Mouse (Mus musculus) midbrain, embryonic 15.5 days (tissue): ENCODE data around the gene Mettl1. TPM values are rescaled to one million over a fixed set of nuclear protein-coding genes. Genes with fewer than 3 reads are reported as not detected.
"Not testable (repeated sequence)": the region's sequence is repeated elsewhere in the genome, so short reads cannot be mapped to it uniquely, and the experiment has no call there.

Experiments used
- ATAC-seq: fragments of 200-750 bp; cut with Nextera tagmentation; replicated peaks from 2 replicates; pipeline ENCODE4 v1.8.0; 2017; ENCODE audit warnings: moderate TSS enrichment
- H3K27ac ChIP-seq: fragments of 300-500 bp; sonication (generic); 2 replicates; pipeline ENCODE4 v1.5.1; 2015; ENCODE audit warnings: mild to moderate bottlenecking, inconsistent platforms
- H3K27me3 ChIP-seq: fragments of 300-500 bp; sonication (generic); replicated peaks from 2 replicates; pipeline ENCODE4 v1.6.1; 2015; ENCODE audit warnings: inconsistent platforms
- H3K36me3 ChIP-seq: fragments of 300-500 bp; sonication (generic); replicated peaks from 2 replicates; pipeline ENCODE4 v1.6.1; 2015; ENCODE audit warnings: inconsistent platforms
- H3K4me1 ChIP-seq: fragments of 300-500 bp; sonication (generic); 2 replicates; pipeline ENCODE4 v1.6.1; 2015; ENCODE audit warnings: inconsistent platforms
- H3K4me2 ChIP-seq: fragments of 300-500 bp; sonication (generic); 2 replicates; pipeline ENCODE4 v1.6.1; 2015; ENCODE audit warnings: inconsistent platforms, mild to moderate bottlenecking, moderate library complexity
- H3K4me3 ChIP-seq: fragments of 300-500 bp; sonication (generic); 2 replicates; pipeline ENCODE4 v1.5.1; 2015; ENCODE audit warnings: mild to moderate bottlenecking, inconsistent platforms
- H3K9ac ChIP-seq: fragments of 300-500 bp; sonication (generic); 2 replicates; pipeline ENCODE4 v1.6.1; 2015; ENCODE audit warnings: mild to moderate bottlenecking, inconsistent platforms
- H3K9me3 ChIP-seq: fragments of 300-500 bp; sonication (generic); 2 replicates; pipeline ENCODE4 v1.6.1; 2016; ENCODE audit warnings: inconsistent platforms
- WGBS: fragments of 180-500 bp; shearing (Covaris S2); methylation state at CpG from one replicate; pipeline ENCODE4 v1.1.7; 2015; ENCODE audit warnings: mixed read lengths; 5-methylcytosine and 5-hydroxymethylcytosine counted together
- polyA plus RNA-seq: library from polyadenylated mRNA; unstranded; fragments of >200 nt; fragmentation: Nextera tagmentation; extraction: Ambion mirVana; gene quantifications from 2 replicates; pipeline ENCODE4 v1.2.1, GENCODE M21; 2015

Gene Mettl1
- polyA plus RNA-seq, 1 experiment from 2014 or later = 21.7 TPM

DNA sequence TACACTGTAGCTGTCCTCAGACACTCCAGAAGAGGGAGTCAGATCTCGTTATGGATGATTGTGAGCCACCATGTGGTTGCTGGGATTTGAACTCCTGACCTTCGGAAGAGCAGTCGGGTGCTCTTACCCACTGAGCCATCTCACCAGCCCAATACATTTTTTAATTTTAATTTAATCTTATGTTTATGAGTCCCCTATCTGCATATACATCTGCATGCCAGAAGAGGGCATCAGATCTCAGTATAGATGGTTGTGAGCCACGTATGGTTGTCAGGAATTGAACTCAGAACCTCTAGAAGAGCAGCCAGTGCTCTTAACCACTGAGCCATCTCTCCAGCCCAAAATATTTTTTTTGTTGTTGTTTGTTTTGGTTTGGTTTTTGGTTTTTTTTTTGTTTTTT, 31.1 kb downstream of the Mettl1 start:
- ATAC-seq, H3K9me3 ChIP-seq, H3K4me2 ChIP-seq, H3K27me3 ChIP-seq, H3K27ac ChIP-seq, H3K9ac ChIP-seq, H3K4me3 ChIP-seq: not testable (repeated sequence)
- H3K36me3 ChIP-seq = peaks cover 13% of the 10 kb centered on the region
- H3K4me1 ChIP-seq = peaks cover 42% of the 10 kb centered on the region
- WGBS = 87% methylated on average over 4 of the region's 4 CpGs

DNA sequence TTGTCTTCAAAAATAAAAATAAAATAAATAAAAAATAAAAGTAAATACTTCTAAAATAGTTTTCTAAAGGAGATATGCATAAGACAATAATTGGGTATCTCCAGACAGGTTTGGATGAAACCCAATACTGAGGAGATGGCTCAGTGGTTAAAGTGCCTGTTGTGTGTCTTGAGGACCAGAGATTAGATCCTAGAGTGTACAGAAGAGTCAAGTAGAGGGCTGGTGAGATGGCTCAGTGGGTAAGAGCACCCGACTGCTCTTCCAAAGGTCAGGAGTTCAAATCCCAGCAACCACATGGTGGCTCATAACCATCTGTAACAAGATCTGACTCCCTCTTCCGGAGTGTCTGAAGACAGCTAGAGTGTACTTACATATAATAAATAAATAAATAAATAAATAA, 31.8 kb downstream of the Mettl1 start:
- not testable (repeated sequence) for ATAC-seq, H3K9me3 ChIP-seq, H3K27ac ChIP-seq, H3K4me3 ChIP-seq, H3K36me3 ChIP-seq, H3K27me3 ChIP-seq, H3K9ac ChIP-seq, H3K4me2 ChIP-seq
- H3K4me1 ChIP-seq = peaks cover 47% of the 10 kb centered on the region
- WGBS = 94% methylated on average over 2 of the region's 2 CpGs

DNA sequence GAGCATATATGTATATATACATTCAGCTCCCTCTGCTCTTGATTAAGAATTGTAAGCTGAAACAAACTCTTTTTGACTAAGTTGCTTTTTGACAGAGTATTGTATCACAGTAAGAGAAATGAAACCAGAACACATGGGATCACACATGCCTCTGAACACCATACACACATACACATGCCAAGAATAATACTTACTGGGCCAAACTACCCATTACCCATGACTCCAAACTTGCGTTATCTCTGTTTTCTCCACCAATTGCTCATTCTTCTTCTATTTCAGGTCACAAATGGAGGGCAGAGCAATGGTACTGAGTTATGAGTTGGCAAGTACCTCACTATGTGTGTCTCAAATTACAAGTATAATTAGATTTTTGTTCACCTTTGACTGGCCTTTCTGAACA, 32.8 kb downstream of the Mettl1 start:
- peaks cover 43% of the 10 kb centered on the region for H3K4me1 ChIP-seq
- no peak overlapping the region for H3K4me3 ChIP-seq
- H3K4me2 ChIP-seq = no peak overlapping the region
- no peaks in the 10 kb centered on the region for H3K27me3 ChIP-seq
- no peak overlapping the region for H3K9ac ChIP-seq
- 96% methylated on average over 1 of the region's 1 CpGs for WGBS
- no peaks in the 10 kb centered on the region for H3K36me3 ChIP-seq
- no peaks in the 10 kb centered on the region for H3K9me3 ChIP-seq
- ATAC-seq = no peak
- H3K27ac ChIP-seq = no peak overlapping the region

GRCm38 (mm10) chr10:127075080-127075479, 33.9 kb downstream of the Mettl1 start, which contains the start of gene Agap2:
Gene Agap2, plus strand, starts transcription at chr10:127075284.
- Histone ChIP-seq H3K27me3 (no peaks in the 10 kb centered on the region), H3K36me3 (no peaks in the 10 kb centered on the region), H3K4me3 (no peak within 1 kb of the TSS), H3K4me1 (peaks cover 39% of the 10 kb centered on the region), H3K27ac (no peak within 1 kb of the TSS), H3K4me2 (no peak within 1 kb of the TSS), H3K9me3 (no peaks in the 10 kb centered on the region), H3K9ac (no peak within 1 kb of the TSS)
- ATAC-seq = no peak
- WGBS = 71% methylated on average over 9 of the region's 9 CpGs

- Histone ChIP-seq H3K9me3 (no peaks in the 10 kb centered on the region), H3K4me2 (no peak overlapping the region), H3K4me1 (peaks cover 43% of the 10 kb centered on the region), H3K36me3 (no peaks in the 10 kb centered on the region), H3K27ac (no peak overlapping the region), H3K4me3 (no peak overlapping the region), H3K27me3 (no peaks in the 10 kb centered on the region), H3K9ac (no peak overlapping the region)
- no peak for ATAC-seq
- 82% methylated on average over 8 of the region's 8 CpGs for WGBS
These were observed 34.4 kb downstream of the Mettl1 start for GRCm38 (mm10) chr10:127075651-127076050.

DNA sequence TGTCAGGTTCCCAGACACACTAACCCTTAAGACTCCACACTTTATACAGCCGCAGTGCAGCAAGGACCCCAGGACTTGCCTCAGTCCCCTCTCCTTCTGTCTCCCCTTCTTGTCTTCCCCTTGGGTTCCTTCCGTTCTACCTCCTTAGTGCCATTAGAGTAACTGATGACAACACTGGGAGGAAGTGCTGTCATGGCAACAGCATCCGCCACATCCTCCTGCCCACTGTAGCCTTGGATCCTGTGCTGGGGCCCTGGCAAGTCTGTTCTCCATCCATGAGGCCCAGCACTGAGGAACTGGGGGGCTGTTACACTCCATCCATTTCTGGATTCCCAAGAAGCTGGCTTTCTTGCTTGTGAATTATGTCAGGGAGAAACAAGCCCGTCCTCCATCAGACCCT, 34.9 kb downstream of the Mettl1 start:
- no peaks in the 10 kb centered on the region for H3K36me3 ChIP-seq
- H3K4me1 ChIP-seq = peaks cover 43% of the 10 kb centered on the region
- no peaks in the 10 kb centered on the region for H3K9me3 ChIP-seq
- no peak overlapping the region for H3K9ac ChIP-seq
- ATAC-seq = no peak
- WGBS = 47% methylated on average over 4 of the region's 4 CpGs
- H3K4me3 ChIP-seq = no peak overlapping the region
- no peak overlapping the region for H3K4me2 ChIP-seq
- H3K27me3 ChIP-seq = no peaks in the 10 kb centered on the region
- no peak overlapping the region for H3K27ac ChIP-seq

DNA sequence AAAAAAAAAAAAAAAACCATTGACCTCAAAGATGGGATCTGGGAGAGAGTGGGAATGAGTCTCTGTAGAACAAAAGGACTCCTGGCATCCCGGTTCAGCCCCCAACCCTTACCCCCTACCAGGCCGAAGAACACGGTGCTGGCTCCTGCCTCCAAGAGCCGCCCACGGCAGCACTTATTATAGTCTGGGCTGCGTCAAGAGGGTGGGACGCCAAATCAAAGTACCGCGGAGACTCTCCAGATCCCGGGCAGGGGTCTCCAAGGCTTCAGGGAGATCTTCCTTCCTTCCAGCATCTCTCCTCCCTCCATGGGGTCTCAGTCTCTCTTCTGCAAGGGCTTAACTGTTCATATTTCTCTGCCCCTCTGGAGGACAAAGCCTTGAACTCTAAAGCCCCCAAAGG, 36.3 kb downstream of the Mettl1 start:
- 4% methylated on average over 10 of the region's 10 CpGs for WGBS
- peak; percentile 1; the same call in 1 of the 2 replicates for ATAC-seq

GRCm38 (mm10) chr10:127078001-127078676, 36.9 kb downstream of the Mettl1 start:
- peaks cover 60% of the 10 kb centered on the region for H3K4me1 ChIP-seq

More for the DNA sequence above, 36.3 kb downstream of the Mettl1 start:
- Histone ChIP-seq H3K36me3 (no peaks in the 10 kb centered on the region), H3K9ac (peak overlapping the region; percentile 44), H3K4me2 (peak overlapping the region; percentile 89), H3K27me3 (no peaks in the 10 kb centered on the region), H3K9me3 (no peaks in the 10 kb centered on the region), H3K4me3 (peak overlapping the region; percentile 87), H3K4me1 (peaks cover 53% of the 10 kb centered on the region), H3K27ac (peak overlapping the region; percentile 93)

GRCm38 (mm10) chr10:127078677-127079575, 37.7 kb downstream of the Mettl1 start:
- peak overlapping the region; percentile 93 for H3K27ac ChIP-seq
- H3K9me3 ChIP-seq = no peaks in the 10 kb centered on the region
- no peaks in the 10 kb centered on the region for H3K27me3 ChIP-seq
- peaks cover 63% of the 10 kb centered on the region for H3K4me1 ChIP-seq
- peak overlapping the region; percentile 87 for H3K4me3 ChIP-seq
- H3K9ac ChIP-seq = peak overlapping the region; percentile 89
- 1% methylated on average over 39 of the region's 49 CpGs for WGBS
- peaks cover 3% of the 10 kb centered on the region; the same call in 1 of the 2 replicates for H3K36me3 ChIP-seq
- peak overlapping the region; percentile 89 for H3K4me2 ChIP-seq
- ATAC-seq = peak; percentile 79

More at GRCm38 (mm10) chr10:127078001-127078676, 36.9 kb downstream of the Mettl1 start:
- Histone ChIP-seq H3K9ac (peak overlapping the region; percentile 89), H3K27me3 (no peaks in the 10 kb centered on the region), H3K27ac (peak overlapping the region; percentile 93), H3K9me3 (no peaks in the 10 kb centered on the region), H3K4me3 (peak overlapping the region; percentile 87), H3K4me2 (peak overlapping the region; percentile 89), H3K36me3 (peaks cover under 1% of the 10 kb centered on the region; the same call in 1 of the 2 replicates)
- WGBS = under 1% methylated on average over 12 of the region's 12 CpGs
- peak; percentile 77 for ATAC-seq

GRCm38 (mm10) chr10:127079665-127080391, 38.6 kb downstream of the Mettl1 start:
- ATAC-seq = no peak
- Histone ChIP-seq H3K27ac (peak overlapping the region; percentile 93), H3K4me1 (peaks cover 63% of the 10 kb centered on the region), H3K4me3 (peak overlapping the region; percentile 87), H3K27me3 (no peaks in the 10 kb centered on the region), H3K9me3 (no peaks in the 10 kb centered on the region), H3K9ac (peak overlapping the region; percentile 89), H3K36me3 (peaks cover 6% of the 10 kb centered on the region; the same call in 1 of the 2 replicates), H3K4me2 (peak overlapping the region; percentile 89)
- 2% methylated on average over 64 of the region's 70 CpGs for WGBS

GRCm38 (mm10) chr10:127080901-127081780, 39.9 kb downstream of the Mettl1 start:
- Histone ChIP-seq H3K27me3 (no peaks in the 10 kb centered on the region), H3K4me3 (peak overlapping the region; percentile 87), H3K4me1 (peaks cover 60% of the 10 kb centered on the region), H3K9me3 (no peaks in the 10 kb centered on the region), H3K4me2 (peak overlapping the region; percentile 89), H3K36me3 (peaks cover 6% of the 10 kb centered on the region; the same call in 1 of the 2 replicates), H3K27ac (peak overlapping the region; percentile 18; the same call in 1 of the 2 replicates), H3K9ac (peak overlapping the region; percentile 89)
- no peak for ATAC-seq
- 2% methylated on average over 48 of the region's 48 CpGs for WGBS
